Mouse (Mus musculus): Measurements from ENCODE around the gene Plekhm1.

Plekhm1 gene

GRCm38 (mm10) chr11:103360661-103361081 is 51.8 kb downstream of the Plekhm1 start:
- DNase-seq (ENCODE audit: low spot score) = no peak

- peak; percentile 87 for DNase-seq (ENCODE audit: low spot score)
Observed at GRCm38 (mm10) chr11:103359841-103360641, 52.4 kb downstream of the Plekhm1 start.

GRCm38 (mm10) chr11:103359122-103359521 is 53.4 kb downstream of the Plekhm1 start:
- DNase-seq (ENCODE audit: low spot score) = peak; percentile 76

GRCm38 (mm10) chr11:103358316-103358715 is 54.2 kb downstream of the Plekhm1 start:
- no peak for DNase-seq (ENCODE audit: low spot score)

GRCm38 (mm10) chr11:103357710-103358109 is 54.8 kb downstream of the Plekhm1 start:
- DNase-seq (ENCODE audit: low spot score) = no peak

- DNase-seq (ENCODE audit: low spot score) = no peak
Observed at GRCm38 (mm10) chr11:103356938-103357670, 55.4 kb downstream of the Plekhm1 start.

- DNase-seq (ENCODE audit: low spot score) = no peak
Observed at GRCm38 (mm10) chr11:103356032-103356571, 56.4 kb downstream of the Plekhm1 start.

- DNase-seq (ENCODE audit: low spot score) = no peak
Observed at GRCm38 (mm10) chr11:103355251-103355650, 57.2 kb downstream of the Plekhm1 start.

- DNase-seq (ENCODE audit: low spot score) = no peak
Observed at GRCm38 (mm10) chr11:103354033-103354432, 58.5 kb downstream of the Plekhm1 start.

- no peak for DNase-seq (ENCODE audit: low spot score)
Observed at GRCm38 (mm10) chr11:103352239-103352814, 60.2 kb downstream of the Plekhm1 start.

- no peak for DNase-seq (ENCODE audit: low spot score)
Observed at GRCm38 (mm10) chr11:103350711-103351315, 61.7 kb downstream of the Plekhm1 start.

GRCm38 (mm10) chr11:103349699-103350098 is 62.8 kb downstream of the Plekhm1 start:
- DNase-seq (ENCODE audit: low spot score) = peak; percentile 55

GRCm38 (mm10) chr11:103346657-103347056 is 65.8 kb downstream of the Plekhm1 start:
- DNase-seq (ENCODE audit: low spot score) = peak; percentile 56

GRCm38 (mm10) chr11:103346236-103346635 is 66.3 kb downstream of the Plekhm1 start:
- DNase-seq (ENCODE audit: low spot score) = no peak

GRCm38 (mm10) chr11:103345408-103346091 is 66.9 kb downstream of the Plekhm1 start:
- DNase-seq (ENCODE audit: low spot score) = no peak

- DNase-seq (ENCODE audit: low spot score) = no peak
Observed at GRCm38 (mm10) chr11:103344494-103345332, 67.8 kb downstream of the Plekhm1 start.

- DNase-seq (ENCODE audit: low spot score) = no peak
Observed at GRCm38 (mm10) chr11:103343881-103344280, 68.6 kb downstream of the Plekhm1 start.

- no peak for DNase-seq (ENCODE audit: low spot score)
Observed at GRCm38 (mm10) chr11:103343063-103343462, 69.4 kb downstream of the Plekhm1 start.

GRCm38 (mm10) chr11:103340677-103341076 is 71.8 kb downstream of the Plekhm1 start:
- no peak for DNase-seq (ENCODE audit: low spot score)

GRCm38 (mm10) chr11:103340130-103340529 is 72.4 kb downstream of the Plekhm1 start:
- no peak for DNase-seq (ENCODE audit: low spot score)

Data from testis, postnatal 10 days (tissue).